Mouse (Mus musculus): ENCODE measurements around the gene Rnf217. TPM values are rescaled to one million over a fixed set of nuclear protein-coding genes. Genes with fewer than 3 reads are reported as not detected.

Gene Rnf217
- polyA plus RNA-seq, 1 experiment from 2014 or later = 2.1 TPM

- DNase-seq (ENCODE audit: low spot score) = peak; percentile 28
- 17% methylated on average over 11 of the region's 11 CpGs for WGBS
- no peak for ATAC-seq
- no peaks in the 10 kb centered on the region for H3K9me3 ChIP-seq (replicated peaks; ENCODE audit: control insufficient read depth, low read length)
- H3K27me3 ChIP-seq (replicated peaks; ENCODE audit: control insufficient read depth, insufficient read depth, low read length) = 0 out of 2 replicates have a peak, but pooled peaks cover 4% of the 10 kb centered on the region
- H3K27ac ChIP-seq (ENCODE audit: low read depth, low read length) = no peak overlapping the region
- no peaks in the 10 kb centered on the region for H3K36me3 ChIP-seq (ENCODE audit: control insufficient read depth, insufficient read depth, low read length)
- H3K9ac ChIP-seq (ENCODE audit: low read length) = peak overlapping the region; percentile 94; the same call in 1 of the 2 replicates
- peaks cover 14% of the 10 kb centered on the region for H3K4me1 ChIP-seq (ENCODE audit: control insufficient read depth, insufficient read depth, low read length)
- H3K4me3 ChIP-seq (ENCODE audit: low read depth, low read length) = peak overlapping the region; percentile 84
- peak overlapping the region; percentile 79 for H3K4me2 ChIP-seq (ENCODE audit: low read length)
Measured at GRCm38 (mm10) chr10:31606981-31607867, 1.8 kb downstream of the Rnf217 start.

- DNase-seq (ENCODE audit: low spot score) = no peak
- 94% methylated on average over 4 of the region's 4 CpGs for WGBS
- no peaks in the 10 kb centered on the region for H3K36me3 ChIP-seq (ENCODE audit: control insufficient read depth, insufficient read depth, low read length)
- no peak for ATAC-seq
- H3K4me1 ChIP-seq (ENCODE audit: control insufficient read depth, insufficient read depth, low read length) = peaks cover 14% of the 10 kb centered on the region
- H3K4me2 ChIP-seq (ENCODE audit: low read length) = no peak overlapping the region
- H3K27ac ChIP-seq (ENCODE audit: low read depth, low read length) = no peak overlapping the region
- H3K4me3 ChIP-seq (ENCODE audit: low read depth, low read length) = no peak overlapping the region
- no peak overlapping the region for H3K9ac ChIP-seq (ENCODE audit: low read length)
- H3K27me3 ChIP-seq (replicated peaks; ENCODE audit: control insufficient read depth, insufficient read depth, low read length) = no peaks in the 10 kb centered on the region
- H3K9me3 ChIP-seq (replicated peaks; ENCODE audit: control insufficient read depth, low read length) = no peaks in the 10 kb centered on the region
Measured at GRCm38 (mm10) chr10:31603855-31604254, 5.1 kb downstream of the Rnf217 start.

GRCm38 (mm10) chr10:31600116-31600515 is 8.9 kb downstream of the Rnf217 start:
- WGBS = 97% methylated on average over 6 of the region's 6 CpGs
- Histone ChIP-seq H3K4me1 (ENCODE audit: control insufficient read depth, insufficient read depth, low read length) (peaks cover 2% of the 10 kb centered on the region), H3K9ac (ENCODE audit: low read length) (no peak overlapping the region), H3K36me3 (ENCODE audit: control insufficient read depth, insufficient read depth, low read length) (no peaks in the 10 kb centered on the region), H3K4me2 (ENCODE audit: low read length) (no peak overlapping the region), H3K9me3 (replicated peaks; ENCODE audit: control insufficient read depth, low read length) (no peaks in the 10 kb centered on the region), H3K27me3 (replicated peaks; ENCODE audit: control insufficient read depth, insufficient read depth, low read length) (no peaks in the 10 kb centered on the region), H3K4me3 (ENCODE audit: low read depth, low read length) (no peak overlapping the region), H3K27ac (ENCODE audit: low read depth, low read length) (no peak overlapping the region)
- DNase-seq (ENCODE audit: low spot score) (no peak), ATAC-seq (no peak)

- ATAC-seq (no peak), DNase-seq (ENCODE audit: low spot score) (no peak)
- Histone ChIP-seq H3K4me2 (ENCODE audit: low read length) (no peak overlapping the region), H3K36me3 (ENCODE audit: control insufficient read depth, insufficient read depth, low read length) (no peaks in the 10 kb centered on the region), H3K4me1 (ENCODE audit: control insufficient read depth, insufficient read depth, low read length) (peaks cover 6% of the 10 kb centered on the region), H3K9me3 (replicated peaks; ENCODE audit: control insufficient read depth, low read length) (no peaks in the 10 kb centered on the region), H3K4me3 (ENCODE audit: low read depth, low read length) (no peak overlapping the region), H3K27me3 (replicated peaks; ENCODE audit: control insufficient read depth, insufficient read depth, low read length) (no peaks in the 10 kb centered on the region), H3K9ac (ENCODE audit: low read length) (no peak overlapping the region), H3K27ac (ENCODE audit: low read depth, low read length) (no peak overlapping the region)
- WGBS = 93% methylated on average over 2 of the region's 2 CpGs
Measured at GRCm38 (mm10) chr10:31597886-31598285, 11.1 kb downstream of the Rnf217 start.

- no peak for ATAC-seq
- Histone ChIP-seq H3K27ac (ENCODE audit: low read depth, low read length) (no peak overlapping the region), H3K36me3 (ENCODE audit: control insufficient read depth, insufficient read depth, low read length) (no peaks in the 10 kb centered on the region), H3K27me3 (replicated peaks; ENCODE audit: control insufficient read depth, insufficient read depth, low read length) (no peaks in the 10 kb centered on the region), H3K4me1 (ENCODE audit: control insufficient read depth, insufficient read depth, low read length) (peaks cover 16% of the 10 kb centered on the region), H3K4me2 (ENCODE audit: low read length) (no peak overlapping the region), H3K4me3 (ENCODE audit: low read depth, low read length) (no peak overlapping the region), H3K9me3 (replicated peaks; ENCODE audit: control insufficient read depth, low read length) (no peaks in the 10 kb centered on the region), H3K9ac (ENCODE audit: low read length) (no peak overlapping the region)
- no peak for DNase-seq (ENCODE audit: low spot score)
- WGBS = 52% methylated on average over 4 of the region's 4 CpGs
Measured at GRCm38 (mm10) chr10:31596804-31597203, 12.2 kb downstream of the Rnf217 start.

GRCm38 (mm10) chr10:31595326-31595725 is 13.7 kb downstream of the Rnf217 start:
- Histone ChIP-seq H3K4me2 (ENCODE audit: low read length) (no peak overlapping the region), H3K27ac (ENCODE audit: low read depth, low read length) (no peak overlapping the region), H3K9ac (ENCODE audit: low read length) (no peak overlapping the region), H3K4me1 (ENCODE audit: control insufficient read depth, insufficient read depth, low read length) (peaks cover 16% of the 10 kb centered on the region), H3K27me3 (replicated peaks; ENCODE audit: control insufficient read depth, insufficient read depth, low read length) (no peaks in the 10 kb centered on the region), H3K4me3 (ENCODE audit: low read depth, low read length) (no peak overlapping the region), H3K9me3 (replicated peaks; ENCODE audit: control insufficient read depth, low read length) (no peaks in the 10 kb centered on the region), H3K36me3 (ENCODE audit: control insufficient read depth, insufficient read depth, low read length) (no peaks in the 10 kb centered on the region)
- WGBS = 20% methylated on average over 4 of the region's 4 CpGs
- ATAC-seq = peak; percentile 44
- peak; percentile 52 for DNase-seq (ENCODE audit: low spot score)

GRCm38 (mm10) chr10:31592741-31593524 is 16.1 kb downstream of the Rnf217 start:
- no peaks in the 10 kb centered on the region for H3K36me3 ChIP-seq (ENCODE audit: control insufficient read depth, insufficient read depth, low read length)
- H3K4me1 ChIP-seq (ENCODE audit: control insufficient read depth, insufficient read depth, low read length) = peaks cover 16% of the 10 kb centered on the region
- H3K4me2 ChIP-seq (ENCODE audit: low read length) = 0 out of 2 replicates have a peak overlapping the region, but pooled peaks have one; percentile 2
- WGBS = 56% methylated on average over 9 of the region's 9 CpGs
- peak; percentile 79 for DNase-seq (ENCODE audit: low spot score)
- H3K27me3 ChIP-seq (replicated peaks; ENCODE audit: control insufficient read depth, insufficient read depth, low read length) = no peaks in the 10 kb centered on the region
- H3K9ac ChIP-seq (ENCODE audit: low read length) = peak overlapping the region; percentile 32; the same call in 1 of the 2 replicates
- ATAC-seq = peak; percentile 89
- peak overlapping the region; percentile 80 for H3K27ac ChIP-seq (ENCODE audit: low read depth, low read length)
- H3K9me3 ChIP-seq (replicated peaks; ENCODE audit: control insufficient read depth, low read length) = no peaks in the 10 kb centered on the region
- H3K4me3 ChIP-seq (ENCODE audit: low read depth, low read length) = no peak overlapping the region

- no peaks in the 10 kb centered on the region for H3K36me3 ChIP-seq (ENCODE audit: control insufficient read depth, insufficient read depth, low read length)
- H3K9me3 ChIP-seq (replicated peaks; ENCODE audit: control insufficient read depth, low read length) = no peaks in the 10 kb centered on the region
- ATAC-seq = peak; percentile 68
- H3K4me2 ChIP-seq (ENCODE audit: low read length) = 0 out of 2 replicates have a peak overlapping the region, but pooled peaks have one; percentile 2
- no peaks in the 10 kb centered on the region for H3K27me3 ChIP-seq (replicated peaks; ENCODE audit: control insufficient read depth, insufficient read depth, low read length)
- H3K9ac ChIP-seq (ENCODE audit: low read length) = 0 out of 2 replicates have a peak overlapping the region, but pooled peaks have one; percentile 32
- H3K4me3 ChIP-seq (ENCODE audit: low read depth, low read length) = no peak overlapping the region
- H3K4me1 ChIP-seq (ENCODE audit: control insufficient read depth, insufficient read depth, low read length) = peaks cover 16% of the 10 kb centered on the region
- 48% methylated on average over 3 of the region's 3 CpGs for WGBS
- H3K27ac ChIP-seq (ENCODE audit: low read depth, low read length) = peak overlapping the region; percentile 80
- peak; percentile 21 for DNase-seq (ENCODE audit: low spot score)
Measured at GRCm38 (mm10) chr10:31592095-31592740, 16.8 kb downstream of the Rnf217 start.
